Mouse (Mus musculus) CH12.LX (cell line): ENCODE measurements at regions not wholly inside any gene's neighbourhood (a gene's known extent, or its start where the extent isn't known, plus 50 kb on each side); places are given as distances from the start of the nearest gene placed in this dataset.

Source experiments
- ELF1 ChIP-seq: IDR thresholded peaks from 2 replicates; pipeline ENCODE4 v1.6.1; 2014; ENCODE audit warnings: low read depth, mild to moderate bottlenecking, inconsistent platforms, low read length, improper control_type of control experiment
- POLR2A ChIP-seq: IDR thresholded peaks from 2 replicates; pipeline ENCODE4 v1.6.1; 2011; ENCODE audit warnings: low read depth, mild to moderate bottlenecking, improper control_type of control experiment, low read length
- USF1 ChIP-seq: IDR thresholded peaks from 2 replicates; pipeline ENCODE4 v1.6.1; 2014; ENCODE audit warnings: low read depth, mild to moderate bottlenecking, inconsistent platforms, low read length, improper control_type of control experiment

GRCm38 (mm10) chr14:23108590-23108989, 905.7 kb downstream of the Kcnma1 start:
- TF ChIP-seq ELF1 (no peak), USF1 (no peak), POLR2A (no peak)
